Mouse (Mus musculus): ENCODE data around the gene Ptprcap. TPM values are rescaled to one million over a fixed set of nuclear protein-coding genes. Genes with fewer than 3 reads are reported as not detected.
"Not testable (repeated sequence)": the region's sequence is repeated elsewhere in the genome, so short reads cannot be mapped to it uniquely, and the experiment has no call there.

The Ptprcap gene
- polyA plus RNA-seq, 1 experiment from 2014 or later = 0.28 TPM

DNA sequence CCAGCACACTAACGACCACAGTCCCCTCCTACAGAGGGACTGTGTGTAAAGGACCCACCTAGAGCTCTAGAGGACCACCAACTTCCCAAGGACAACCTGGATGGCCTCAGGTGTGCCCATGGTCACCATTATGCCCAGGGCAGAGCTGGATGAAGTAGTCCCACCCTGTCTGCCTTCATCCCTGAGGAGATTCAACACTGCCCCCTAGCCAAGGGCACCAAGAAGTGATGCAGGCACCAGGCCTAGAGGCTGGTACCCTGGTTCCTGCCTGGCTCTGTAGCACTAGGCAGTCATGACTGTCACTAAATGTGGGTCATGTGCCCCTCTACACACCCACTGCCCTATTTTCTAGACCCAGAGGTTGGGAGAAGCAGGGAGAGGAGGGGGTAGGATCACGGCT is 21.6 kb upstream of the Ptprcap start:
- Histone ChIP-seq H3K27ac (ENCODE audit: low read length) (no peak overlapping the region), H3K4me1 (ENCODE audit: control insufficient read depth, insufficient read depth, low read length) (peaks cover 10% of the 10 kb centered on the region), H3K4me2 (ENCODE audit: low read length) (no peak overlapping the region), H3K9ac (ENCODE audit: low read depth, low read length) (no peak overlapping the region), H3K27me3 (ENCODE audit: control insufficient read depth, insufficient read depth, low read depth, low read length) (no peaks in the 10 kb centered on the region), H3K9me3 (replicated peaks; ENCODE audit: control insufficient read depth, low read length, poor library complexity, severe bottlenecking) (no peaks in the 10 kb centered on the region), H3K36me3 (ENCODE audit: control insufficient read depth, insufficient read depth, low read length) (peaks cover 20% of the 10 kb centered on the region), H3K4me3 (ENCODE audit: low read depth, low read length) (no peak overlapping the region)
- WGBS = 93% methylated on average over 2 of the region's 2 CpGs
- no peak for ATAC-seq

DNA sequence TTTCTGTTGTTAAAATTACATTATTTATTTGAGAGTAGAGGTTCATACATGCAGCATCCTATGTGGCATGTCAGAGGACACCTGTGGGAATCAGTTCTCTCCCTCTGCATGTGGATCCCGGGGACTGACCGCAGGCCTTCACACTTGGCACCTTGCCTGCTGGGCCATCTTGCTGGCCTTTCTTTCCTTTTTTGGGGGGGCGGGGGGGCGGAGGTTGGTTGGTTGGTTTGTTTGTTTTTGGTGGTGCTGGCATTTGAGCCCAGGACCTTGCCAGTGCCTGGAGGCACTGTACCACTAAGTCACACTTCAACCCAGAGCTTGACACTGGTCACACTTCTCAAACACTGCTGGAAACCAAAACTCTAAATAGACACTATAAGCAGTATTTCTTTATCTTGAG is 19.1 kb upstream of the Ptprcap start:
- Histone ChIP-seq H3K36me3 (ENCODE audit: control insufficient read depth, insufficient read depth, low read length) (peaks cover 13% of the 10 kb centered on the region), H3K9ac (ENCODE audit: low read depth, low read length) (no peak overlapping the region), H3K4me1 (ENCODE audit: control insufficient read depth, insufficient read depth, low read length) (no peaks in the 10 kb centered on the region; the same call in 1 of the 2 replicates), H3K27me3 (ENCODE audit: control insufficient read depth, insufficient read depth, low read depth, low read length) (no peaks in the 10 kb centered on the region), H3K27ac (ENCODE audit: low read length) (no peak overlapping the region), H3K4me2 (ENCODE audit: low read length) (no peak overlapping the region), H3K4me3 (ENCODE audit: low read depth, low read length) (no peak overlapping the region), H3K9me3 (replicated peaks; ENCODE audit: control insufficient read depth, low read length, poor library complexity, severe bottlenecking) (no peaks in the 10 kb centered on the region)
- no peak for ATAC-seq
- 95% methylated on average over 4 of the region's 4 CpGs for WGBS

DNA sequence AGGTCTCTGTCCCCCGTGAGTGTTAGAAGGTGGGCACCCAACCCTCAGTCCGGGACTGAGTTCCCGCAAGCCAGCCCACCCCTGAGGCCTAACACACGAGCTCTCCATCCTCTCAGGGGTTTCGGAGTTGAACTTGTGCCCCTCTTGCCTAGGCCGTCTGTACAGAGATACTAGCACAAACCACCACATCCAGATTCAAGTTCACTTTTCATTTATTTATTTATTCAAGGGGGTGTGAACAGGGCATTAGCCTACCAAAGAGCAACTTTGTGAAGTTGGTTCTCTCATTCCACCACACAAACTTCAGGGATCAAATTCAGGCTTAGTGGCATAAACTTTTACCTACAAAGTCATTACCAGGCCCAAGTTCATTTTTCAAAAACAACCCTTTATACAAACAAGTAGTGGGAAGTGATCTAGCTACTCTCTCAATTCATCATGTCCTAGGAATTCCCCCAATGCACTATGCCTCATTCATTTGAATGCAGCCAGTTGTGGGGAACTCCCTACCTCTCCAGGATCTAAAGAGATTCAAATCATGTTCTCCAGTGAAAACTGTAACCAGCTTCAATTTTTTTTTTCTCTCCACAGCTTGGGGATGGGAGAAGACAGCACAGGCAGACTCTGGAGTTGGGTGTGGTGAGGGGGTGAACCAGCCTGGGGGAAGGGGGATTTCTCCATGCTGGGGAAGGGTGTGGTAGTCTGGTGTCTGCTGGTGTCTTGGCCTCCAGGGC is 18.0 kb upstream of the Ptprcap start:
- H3K36me3 ChIP-seq (ENCODE audit: control insufficient read depth, insufficient read depth, low read length) = peaks cover 13% of the 10 kb centered on the region
- H3K27me3 ChIP-seq (ENCODE audit: control insufficient read depth, insufficient read depth, low read depth, low read length); H3K27ac ChIP-seq (ENCODE audit: low read length); ATAC-seq; H3K4me3 ChIP-seq (ENCODE audit: low read depth, low read length); H3K4me1 ChIP-seq (ENCODE audit: control insufficient read depth, insufficient read depth, low read length); H3K9me3 ChIP-seq (replicated peaks; ENCODE audit: control insufficient read depth, low read length, poor library complexity, severe bottlenecking); H3K4me2 ChIP-seq (ENCODE audit: low read length); H3K9ac ChIP-seq (ENCODE audit: low read depth, low read length): not testable (repeated sequence)
- 87% methylated on average over 6 of the region's 6 CpGs for WGBS

DNA sequence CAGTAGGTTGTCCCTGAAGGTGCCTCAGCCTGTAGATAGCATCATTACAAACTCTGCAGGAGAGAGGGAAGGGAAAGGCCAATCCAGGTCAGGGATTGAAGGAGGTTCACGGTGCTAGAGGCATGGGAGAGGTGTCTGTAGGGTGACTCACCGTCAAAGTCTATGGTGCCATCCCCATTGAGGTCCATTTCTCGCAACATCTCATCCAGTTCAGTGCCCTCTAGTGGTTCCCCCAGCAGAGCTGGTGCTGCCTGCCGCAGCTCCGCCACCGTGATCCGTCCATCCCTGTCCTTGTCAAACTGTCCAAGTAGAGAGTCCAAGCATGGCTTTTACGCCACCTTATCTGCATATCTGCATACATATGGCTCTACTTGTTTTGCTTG is 17.4 kb upstream of the Ptprcap start:
- WGBS = 23% methylated on average over 8 of the region's 8 CpGs
- H3K4me3 ChIP-seq (ENCODE audit: low read depth, low read length); H3K27ac ChIP-seq (ENCODE audit: low read length); H3K4me1 ChIP-seq (ENCODE audit: control insufficient read depth, insufficient read depth, low read length); ATAC-seq; H3K9ac ChIP-seq (ENCODE audit: low read depth, low read length); H3K9me3 ChIP-seq (replicated peaks; ENCODE audit: control insufficient read depth, low read length, poor library complexity, severe bottlenecking); H3K4me2 ChIP-seq (ENCODE audit: low read length); H3K27me3 ChIP-seq (ENCODE audit: control insufficient read depth, insufficient read depth, low read depth, low read length): not testable (repeated sequence)
- H3K36me3 ChIP-seq (ENCODE audit: control insufficient read depth, insufficient read depth, low read length) = peaks cover 13% of the 10 kb centered on the region

DNA sequence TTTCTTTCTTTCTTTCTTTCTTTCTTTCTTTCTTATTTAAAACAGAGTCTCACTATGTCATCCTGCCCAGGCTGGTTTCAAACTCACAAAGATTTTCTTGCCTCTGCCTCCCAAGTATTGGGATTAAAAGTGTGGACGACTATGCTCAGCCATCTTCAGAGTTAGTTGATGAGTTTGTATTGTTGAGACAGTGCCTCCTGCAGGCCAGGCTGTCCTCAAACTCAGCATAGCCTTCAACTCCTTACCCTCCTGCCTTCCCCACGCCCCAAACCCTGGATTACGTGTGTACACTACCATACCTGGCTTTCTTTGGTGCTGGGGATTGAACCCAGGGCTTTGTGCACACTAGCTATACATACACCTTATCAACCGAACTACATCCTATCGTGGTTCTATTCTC is 16.9 kb upstream of the Ptprcap start:
- H3K9ac ChIP-seq (ENCODE audit: low read depth, low read length) = no peak overlapping the region
- H3K27ac ChIP-seq (ENCODE audit: low read length) = no peak overlapping the region
- H3K9me3 ChIP-seq (replicated peaks; ENCODE audit: control insufficient read depth, low read length, poor library complexity, severe bottlenecking) = no peaks in the 10 kb centered on the region
- ATAC-seq = no peak
- peaks cover 10% of the 10 kb centered on the region for H3K36me3 ChIP-seq (ENCODE audit: control insufficient read depth, insufficient read depth, low read length)
- no peaks in the 10 kb centered on the region for H3K27me3 ChIP-seq (ENCODE audit: control insufficient read depth, insufficient read depth, low read depth, low read length)
- no peaks in the 10 kb centered on the region; the same call in 1 of the 2 replicates for H3K4me1 ChIP-seq (ENCODE audit: control insufficient read depth, insufficient read depth, low read length)
- 81% methylated on average over 5 of the region's 5 CpGs for WGBS
- H3K4me3 ChIP-seq (ENCODE audit: low read depth, low read length) = no peak overlapping the region
- H3K4me2 ChIP-seq (ENCODE audit: low read length) = no peak overlapping the region

DNA sequence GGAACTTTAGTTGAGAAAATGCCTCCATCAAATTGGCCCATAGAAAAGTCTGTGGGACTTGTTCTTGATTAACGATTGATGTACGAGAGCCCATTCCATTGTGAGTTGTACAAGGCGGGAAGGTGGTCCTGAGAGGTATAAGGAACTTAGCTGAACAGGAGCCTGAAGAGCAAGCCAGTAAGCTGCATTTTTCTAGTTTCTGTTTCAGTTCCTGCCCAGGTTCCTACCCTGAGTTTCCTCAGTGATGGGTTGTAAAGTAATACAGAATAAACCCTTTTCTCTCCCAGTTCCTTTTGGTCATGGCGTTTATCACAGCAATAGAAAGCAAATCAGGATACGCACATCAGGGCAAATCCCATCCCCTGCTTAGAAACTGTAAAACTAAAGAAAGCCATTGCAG is 15.5 kb upstream of the Ptprcap start:
- Histone ChIP-seq H3K4me1 (ENCODE audit: control insufficient read depth, insufficient read depth, low read length) (no peaks in the 10 kb centered on the region; the same call in 1 of the 2 replicates), H3K4me2 (ENCODE audit: low read length) (no peak overlapping the region), H3K4me3 (ENCODE audit: low read depth, low read length) (no peak overlapping the region), H3K27me3 (ENCODE audit: control insufficient read depth, insufficient read depth, low read depth, low read length) (no peaks in the 10 kb centered on the region), H3K9ac (ENCODE audit: low read depth, low read length) (no peak overlapping the region), H3K36me3 (ENCODE audit: control insufficient read depth, insufficient read depth, low read length) (peaks cover 3% of the 10 kb centered on the region), H3K27ac (ENCODE audit: low read length) (no peak overlapping the region), H3K9me3 (replicated peaks; ENCODE audit: control insufficient read depth, low read length, poor library complexity, severe bottlenecking) (no peaks in the 10 kb centered on the region)
- ATAC-seq = no peak
- 86% methylated on average over 5 of the region's 5 CpGs for WGBS

DNA sequence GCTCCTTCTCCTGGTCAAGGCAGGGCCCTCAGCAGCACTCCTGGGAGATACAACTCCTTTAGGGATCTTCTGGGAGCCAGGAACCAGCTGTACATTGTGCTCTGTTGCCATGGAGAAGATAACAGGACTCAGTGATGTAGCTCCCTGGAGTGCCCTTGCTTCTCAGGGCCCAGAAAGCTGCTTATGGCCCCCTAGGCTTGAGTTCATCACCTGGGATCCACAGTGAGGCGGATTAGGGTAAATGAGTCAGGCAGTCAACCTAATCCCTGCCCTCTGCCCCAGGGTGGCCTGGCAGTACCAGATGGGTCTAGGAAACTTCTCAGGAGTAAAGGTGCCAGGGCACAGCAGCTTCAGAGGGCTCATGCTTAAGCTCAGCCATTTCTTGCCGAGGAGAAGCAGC is 14.0 kb upstream of the Ptprcap start, which contains the start of gene Gpr152:
Gpr152 (plus strand) TSS at position 342 of the 400 bp plus-strand sequence.
- H3K9ac ChIP-seq (ENCODE audit: low read depth, low read length) = no peak within 1 kb of the TSS
- WGBS = 57% methylated on average over 2 of the region's 2 CpGs
- H3K27me3 ChIP-seq (ENCODE audit: control insufficient read depth, insufficient read depth, low read depth, low read length) = no peaks in the 10 kb centered on the region
- no peaks in the 10 kb centered on the region; the same call in 1 of the 2 replicates for H3K4me1 ChIP-seq (ENCODE audit: control insufficient read depth, insufficient read depth, low read length)
- no peak for ATAC-seq
- no peak within 1 kb of the TSS for H3K27ac ChIP-seq (ENCODE audit: low read length)
- H3K4me2 ChIP-seq (ENCODE audit: low read length) = no peak within 1 kb of the TSS
- no peaks in the 10 kb centered on the region for H3K36me3 ChIP-seq (ENCODE audit: control insufficient read depth, insufficient read depth, low read length)
- H3K4me3 ChIP-seq (ENCODE audit: low read depth, low read length) = no peak within 1 kb of the TSS
- no peaks in the 10 kb centered on the region for H3K9me3 ChIP-seq (replicated peaks; ENCODE audit: control insufficient read depth, low read length, poor library complexity, severe bottlenecking)

DNA sequence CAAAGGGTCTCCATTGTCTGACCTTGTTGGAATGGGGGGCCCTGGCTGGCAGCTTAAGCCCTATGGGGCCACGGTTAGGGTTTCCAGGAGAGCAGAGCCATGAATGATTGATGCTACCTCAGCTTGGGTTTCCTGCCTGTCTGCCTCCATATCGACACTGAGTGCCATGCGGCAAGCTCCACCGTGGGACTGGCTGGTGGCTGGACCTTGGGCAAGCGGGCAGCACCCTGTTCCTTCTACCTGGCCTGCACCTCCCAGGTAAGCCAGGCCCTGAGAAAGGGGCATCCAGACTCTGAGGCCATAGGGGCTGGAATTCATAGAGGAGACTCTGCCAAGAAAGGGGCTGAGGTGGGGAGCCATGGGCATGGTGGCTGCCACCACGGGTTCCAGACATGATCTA is 13.3 kb upstream of the Ptprcap start:
- H3K27me3 ChIP-seq (ENCODE audit: control insufficient read depth, insufficient read depth, low read depth, low read length) = no peaks in the 10 kb centered on the region
- no peak overlapping the region for H3K4me2 ChIP-seq (ENCODE audit: low read length)
- 90% methylated on average over 6 of the region's 6 CpGs for WGBS
- H3K27ac ChIP-seq (ENCODE audit: low read length) = no peak overlapping the region
- no peaks in the 10 kb centered on the region for H3K9me3 ChIP-seq (replicated peaks; ENCODE audit: control insufficient read depth, low read length, poor library complexity, severe bottlenecking)
- no peak overlapping the region for H3K9ac ChIP-seq (ENCODE audit: low read depth, low read length)
- no peak overlapping the region for H3K4me3 ChIP-seq (ENCODE audit: low read depth, low read length)
- ATAC-seq = no peak
- H3K4me1 ChIP-seq (ENCODE audit: control insufficient read depth, insufficient read depth, low read length) = no peaks in the 10 kb centered on the region; the same call in 1 of the 2 replicates
- no peaks in the 10 kb centered on the region for H3K36me3 ChIP-seq (ENCODE audit: control insufficient read depth, insufficient read depth, low read length)

DNA sequence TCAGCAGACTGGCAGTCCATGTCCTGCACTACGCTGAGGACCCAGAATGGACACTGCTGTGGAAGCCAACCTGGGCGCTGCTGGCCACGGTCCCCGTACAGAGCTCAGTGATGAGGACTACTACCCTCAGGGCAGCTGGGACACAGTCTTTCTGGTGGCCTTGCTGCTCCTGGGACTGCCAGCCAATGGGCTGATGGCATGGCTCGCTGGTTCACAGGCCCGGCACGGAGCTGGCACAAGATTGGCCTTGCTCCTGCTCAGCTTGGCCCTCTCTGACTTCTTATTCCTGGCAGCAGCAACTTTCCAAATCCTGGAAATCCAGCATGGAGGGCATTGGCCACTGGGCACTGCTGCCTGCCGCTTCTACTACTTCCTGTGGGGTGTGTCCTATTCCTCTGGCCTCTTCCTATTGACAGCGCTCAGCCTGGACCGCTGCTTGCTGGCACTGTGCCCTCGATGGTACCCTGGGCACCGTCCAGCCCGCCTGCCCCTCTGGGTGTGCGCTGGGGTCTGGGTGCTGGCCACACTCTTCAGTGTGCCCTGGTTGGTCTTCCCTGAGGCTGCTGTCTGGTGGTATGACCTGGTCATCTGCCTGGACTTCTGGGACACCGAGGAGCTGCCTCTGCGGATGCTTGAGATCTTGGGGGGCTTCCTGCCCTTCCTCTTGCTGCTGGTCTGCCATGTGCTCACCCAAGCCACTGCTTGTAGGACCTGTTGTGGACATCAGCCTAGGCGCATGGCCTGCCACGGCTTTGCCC is 10.8 kb upstream of the Ptprcap start:
- ATAC-seq = no peak
- H3K4me2 ChIP-seq (ENCODE audit: low read length) = no peak overlapping the region

More for the DNA sequence above, 10.8 kb upstream of the Ptprcap start:
- H3K4me1 ChIP-seq (ENCODE audit: control insufficient read depth, insufficient read depth, low read length) = no peaks in the 10 kb centered on the region; the same call in 1 of the 2 replicates
- no peaks in the 10 kb centered on the region for H3K9me3 ChIP-seq (replicated peaks; ENCODE audit: control insufficient read depth, low read length, poor library complexity, severe bottlenecking)
- H3K27ac ChIP-seq (ENCODE audit: low read length) = no peak overlapping the region
- no peaks in the 10 kb centered on the region for H3K36me3 ChIP-seq (ENCODE audit: control insufficient read depth, insufficient read depth, low read length)
- no peak overlapping the region for H3K4me3 ChIP-seq (ENCODE audit: low read depth, low read length)
- 90% methylated on average over 18 of the region's 18 CpGs for WGBS
- H3K9ac ChIP-seq (ENCODE audit: low read depth, low read length) = no peak overlapping the region
- H3K27me3 ChIP-seq (ENCODE audit: control insufficient read depth, insufficient read depth, low read depth, low read length) = no peaks in the 10 kb centered on the region
